Mouse (Mus musculus): ENCODE data around the gene Specc1l.

Specc1l gene

GRCm38 (mm10) chr10:75288579-75288978 lies 76.7 kb downstream of the Specc1l start:
- DNase-seq, result peak; percentile 95

- DNase-seq, result peak; percentile 83
Observed at GRCm38 (mm10) chr10:75289392-75289791, 77.5 kb downstream of the Specc1l start.

- DNase-seq, result peak; percentile 73
Observed at GRCm38 (mm10) chr10:75290650-75291049, 78.8 kb downstream of the Specc1l start.

GRCm38 (mm10) chr10:75291338-75291737 lies 79.5 kb downstream of the Specc1l start:
- DNase-seq, result peak; percentile 79

GRCm38 (mm10) chr10:75292206-75292605 lies 80.3 kb downstream of the Specc1l start:
- peak; percentile 85 for DNase-seq

GRCm38 (mm10) chr10:75293288-75293687 lies 81.4 kb downstream of the Specc1l start:
- DNase-seq, result peak; percentile 57

- DNase-seq, result peak; percentile 48
Observed at GRCm38 (mm10) chr10:75294362-75294761, 82.5 kb downstream of the Specc1l start.

GRCm38 (mm10) chr10:75294926-75295325 lies 83.1 kb downstream of the Specc1l start:
- peak; percentile 93 for DNase-seq

GRCm38 (mm10) chr10:75298608-75299007 lies 86.7 kb downstream of the Specc1l start:
- peak; percentile 68 for DNase-seq

- peak; percentile 96 for DNase-seq
Observed at GRCm38 (mm10) chr10:75299785-75300418, 88.0 kb downstream of the Specc1l start.

- DNase-seq, result peak; percentile 90
Observed at GRCm38 (mm10) chr10:75301195-75301806, 89.4 kb downstream of the Specc1l start.

GRCm38 (mm10) chr10:75301937-75302336 lies 90.1 kb downstream of the Specc1l start:
- peak; percentile 73 for DNase-seq

- DNase-seq, result no peak
Observed at GRCm38 (mm10) chr10:75302536-75302935, 90.7 kb downstream of the Specc1l start.

- no peak for DNase-seq
Observed at GRCm38 (mm10) chr10:75303324-75304048, 91.6 kb downstream of the Specc1l start.

GRCm38 (mm10) chr10:75304049-75304405 lies 92.2 kb downstream of the Specc1l start:
- no peak for DNase-seq

GRCm38 (mm10) chr10:75304413-75304812 lies 92.5 kb downstream of the Specc1l start:
- DNase-seq, result peak; percentile 97

GRCm38 (mm10) chr10:75307130-75307529 lies 95.3 kb downstream of the Specc1l start:
- no peak for DNase-seq

- DNase-seq, result no peak
Observed at GRCm38 (mm10) chr10:75312361-75312760, 100.5 kb downstream of the Specc1l start.

- DNase-seq, result peak; percentile 99
Observed at GRCm38 (mm10) chr10:75314190-75314980, 102.5 kb downstream of the Specc1l start.

GRCm38 (mm10) chr10:75315756-75316155 lies 103.9 kb downstream of the Specc1l start:
- no peak for DNase-seq

- peak; percentile 95 for DNase-seq
Observed at GRCm38 (mm10) chr10:75316472-75316871, 104.6 kb downstream of the Specc1l start.

GRCm38 (mm10) chr10:75316872-75316907 lies 104.8 kb downstream of the Specc1l start, which contains the start of gene Adora2a:
Gene Adora2a (plus strand): TSS chr10:75316877.
- no peak for DNase-seq

- peak; percentile 97 for DNase-seq
Observed at GRCm38 (mm10) chr10:75316908-75317761, 105.3 kb downstream of the Specc1l start.
